Mouse (Mus musculus) forebrain, embryonic 12.5 days (tissue): ENCODE measurements at regions not wholly inside any gene's neighbourhood (a gene's known extent, or its start where the extent isn't known, plus 50 kb on each side); places are given as distances from the start of the nearest gene placed in this dataset.

Experiments
- ATAC-seq: fragments of 200-750 bp; cut with Nextera tagmentation; 2 replicates; pipeline ENCODE4 v1.8.0; 2017; ENCODE audit warnings: moderate TSS enrichment; ENCODE audit not compliant: low FRiP score
- H3K27ac ChIP-seq: fragments of 300-500 bp; sonication (generic); 2 replicates; pipeline ENCODE4 v1.5.1; 2016; ENCODE audit warnings: mild to moderate bottlenecking
- H3K27me3 ChIP-seq: fragments of 300-500 bp; sonication (generic); 2 replicates; pipeline ENCODE4 v1.6.1; 2016; ENCODE audit warnings: mild to moderate bottlenecking
- H3K36me3 ChIP-seq: fragments of 300-500 bp; sonication (generic); replicated peaks from 2 replicates; pipeline ENCODE4 v1.6.1; 2016; ENCODE audit warnings: mild to moderate bottlenecking
- H3K4me1 ChIP-seq: fragments of 300-500 bp; sonication (generic); 2 replicates; pipeline ENCODE4 v1.6.1; 2016
- H3K4me2 ChIP-seq: fragments of 300-500 bp; sonication (generic); 2 replicates; pipeline ENCODE4 v1.6.1; 2016; ENCODE audit warnings: mild to moderate bottlenecking, moderate library complexity
- H3K4me3 ChIP-seq: fragments of 300-500 bp; sonication (generic); replicated peaks from 2 replicates; pipeline ENCODE4 v1.5.1; 2016; ENCODE audit warnings: mild to moderate bottlenecking
- H3K9ac ChIP-seq: fragments of 300-500 bp; sonication (generic); 2 replicates; pipeline ENCODE4 v1.6.1; 2016; ENCODE audit warnings: mild to moderate bottlenecking
- H3K9me3 ChIP-seq: fragments of 300-500 bp; sonication (generic); 2 replicates; pipeline ENCODE4 v1.6.1; 2016
- WGBS: fragments of 180-500 bp; shearing (Covaris S2); methylation state at CpG from one replicate; pipeline ENCODE4 v1.1.7; 2016; 5-methylcytosine and 5-hydroxymethylcytosine counted together

GRCm38 (mm10) chrX:12284741-12285140, 124.6 kb upstream of the Bcor start:
- Histone ChIP-seq H3K4me3 (no peak overlapping the region), H3K36me3 (no peaks in the 10 kb centered on the region), H3K9ac (no peak overlapping the region), H3K9me3 (no peaks in the 10 kb centered on the region), H3K4me1 (peaks cover 4% of the 10 kb centered on the region; the same call in 1 of the 2 replicates), H3K27ac (no peak overlapping the region), H3K4me2 (no peak overlapping the region), H3K27me3 (peaks cover 27% of the 10 kb centered on the region)
- 77% methylated on average over 4 of the region's 4 CpGs for WGBS
- ATAC-seq = no peak

GRCm38 (mm10) chrX:12285141-12285540, 125.0 kb upstream of the Bcor start:
- ATAC-seq = no peak
- Histone ChIP-seq H3K27ac (no peak overlapping the region), H3K9ac (no peak overlapping the region), H3K4me1 (peaks cover 4% of the 10 kb centered on the region; the same call in 1 of the 2 replicates), H3K4me2 (no peak overlapping the region), H3K9me3 (no peaks in the 10 kb centered on the region), H3K27me3 (peaks cover 27% of the 10 kb centered on the region), H3K4me3 (no peak overlapping the region), H3K36me3 (no peaks in the 10 kb centered on the region)
- WGBS = 59% methylated on average over 5 of the region's 5 CpGs

GRCm38 (mm10) chrX:12285976-12286909, 126.1 kb upstream of the Bcor start:
- Histone ChIP-seq H3K4me1 (peaks cover 4% of the 10 kb centered on the region; the same call in 1 of the 2 replicates), H3K27ac (no peak overlapping the region), H3K36me3 (no peaks in the 10 kb centered on the region), H3K9ac (no peak overlapping the region), H3K27me3 (peaks cover 31% of the 10 kb centered on the region), H3K4me2 (no peak overlapping the region), H3K4me3 (no peak overlapping the region), H3K9me3 (no peaks in the 10 kb centered on the region)
- no peak for ATAC-seq
- WGBS = 27% methylated on average over 24 of the region's 24 CpGs

- 13% methylated on average over 17 of the region's 18 CpGs for WGBS
- no peak overlapping the region for H3K4me2 ChIP-seq
- no peaks in the 10 kb centered on the region for H3K36me3 ChIP-seq
- H3K27ac ChIP-seq = no peak overlapping the region
- no peak overlapping the region for H3K9ac ChIP-seq
- H3K4me1 ChIP-seq = peaks cover 4% of the 10 kb centered on the region; the same call in 1 of the 2 replicates
- H3K9me3 ChIP-seq = no peaks in the 10 kb centered on the region
- ATAC-seq = no peak
- peaks cover 31% of the 10 kb centered on the region for H3K27me3 ChIP-seq
- no peak overlapping the region for H3K4me3 ChIP-seq
Measured at GRCm38 (mm10) chrX:12286910-12287522, 126.9 kb upstream of the Bcor start.

- Histone ChIP-seq H3K4me2 (no peak overlapping the region; the same call in 1 of the 2 replicates), H3K9ac (no peak overlapping the region), H3K27ac (no peak overlapping the region), H3K4me1 (peaks cover 4% of the 10 kb centered on the region; the same call in 1 of the 2 replicates), H3K27me3 (peaks cover 31% of the 10 kb centered on the region), H3K4me3 (no peak overlapping the region), H3K36me3 (no peaks in the 10 kb centered on the region), H3K9me3 (no peaks in the 10 kb centered on the region)
- WGBS = 16% methylated on average over 16 of the region's 17 CpGs
- no peak; the same call in 1 of the 2 replicates for ATAC-seq
Measured at GRCm38 (mm10) chrX:12287656-12288561, 127.8 kb upstream of the Bcor start.

- no peak overlapping the region for H3K9ac ChIP-seq
- no peak overlapping the region for H3K4me2 ChIP-seq
- H3K27me3 ChIP-seq = peaks cover 31% of the 10 kb centered on the region
- WGBS = 32% methylated on average over 4 of the region's 5 CpGs
- no peak overlapping the region for H3K4me3 ChIP-seq
- no peak overlapping the region for H3K27ac ChIP-seq
- H3K9me3 ChIP-seq = no peaks in the 10 kb centered on the region
- no peak for ATAC-seq
- peaks cover 4% of the 10 kb centered on the region; the same call in 1 of the 2 replicates for H3K4me1 ChIP-seq
- no peaks in the 10 kb centered on the region for H3K36me3 ChIP-seq
Measured at GRCm38 (mm10) chrX:12288562-12289117, 128.5 kb upstream of the Bcor start.

GRCm38 (mm10) chrX:12293146-12293545, 133.0 kb upstream of the Bcor start:
- H3K27ac ChIP-seq = no peak overlapping the region
- H3K9me3 ChIP-seq = no peaks in the 10 kb centered on the region
- H3K4me3 ChIP-seq = no peak overlapping the region
- 13% methylated on average over 2 of the region's 2 CpGs for WGBS
- H3K4me2 ChIP-seq = no peak overlapping the region
- no peak for ATAC-seq
- peaks cover 8% of the 10 kb centered on the region; the same call in 1 of the 2 replicates for H3K4me1 ChIP-seq
- H3K9ac ChIP-seq = no peak overlapping the region
- peaks cover 11% of the 10 kb centered on the region for H3K27me3 ChIP-seq
- no peaks in the 10 kb centered on the region for H3K36me3 ChIP-seq

GRCm38 (mm10) chrX:12294452-12294851, 134.3 kb upstream of the Bcor start:
- Histone ChIP-seq H3K27ac (no peak overlapping the region), H3K4me3 (no peak overlapping the region), H3K36me3 (no peaks in the 10 kb centered on the region), H3K4me2 (no peak overlapping the region), H3K4me1 (0 out of 2 replicates have a peak, but pooled peaks cover 5% of the 10 kb centered on the region), H3K27me3 (peaks cover 8% of the 10 kb centered on the region), H3K9me3 (no peaks in the 10 kb centered on the region), H3K9ac (no peak overlapping the region)
- ATAC-seq = no peak
- WGBS = 58% methylated on average over 4 of the region's 9 CpGs

- no peak overlapping the region for H3K27ac ChIP-seq
- no peak overlapping the region for H3K4me3 ChIP-seq
- WGBS = 34% methylated on average over 6 of the region's 6 CpGs
- 0 out of 2 replicates have a peak, but pooled peaks cover 5% of the 10 kb centered on the region for H3K4me1 ChIP-seq
- no peak overlapping the region for H3K9ac ChIP-seq
- peaks cover 11% of the 10 kb centered on the region for H3K27me3 ChIP-seq
- H3K4me2 ChIP-seq = no peak overlapping the region
- no peaks in the 10 kb centered on the region for H3K36me3 ChIP-seq
- no peak for ATAC-seq
- no peaks in the 10 kb centered on the region for H3K9me3 ChIP-seq
Measured at GRCm38 (mm10) chrX:12294941-12295340, 134.8 kb upstream of the Bcor start.

GRCm38 (mm10) chrX:12296264-12297053, 136.3 kb upstream of the Bcor start:
- H3K36me3 ChIP-seq = no peaks in the 10 kb centered on the region
- no peak overlapping the region for H3K4me2 ChIP-seq
- H3K4me3 ChIP-seq = no peak overlapping the region
- ATAC-seq = no peak
- no peaks in the 10 kb centered on the region for H3K9me3 ChIP-seq
- WGBS = 77% methylated on average over 9 of the region's 9 CpGs
- no peak overlapping the region for H3K9ac ChIP-seq
- H3K27me3 ChIP-seq = peaks cover 7% of the 10 kb centered on the region; the same call in 1 of the 2 replicates
- no peak overlapping the region for H3K27ac ChIP-seq
- H3K4me1 ChIP-seq = 0 out of 2 replicates have a peak, but pooled peaks cover 5% of the 10 kb centered on the region

- no peak overlapping the region for H3K9ac ChIP-seq
- no peak overlapping the region for H3K4me3 ChIP-seq
- H3K36me3 ChIP-seq = no peaks in the 10 kb centered on the region
- H3K27ac ChIP-seq = no peak overlapping the region
- ATAC-seq = no peak
- H3K9me3 ChIP-seq = no peaks in the 10 kb centered on the region
- no peak overlapping the region for H3K4me2 ChIP-seq
- peaks cover 10% of the 10 kb centered on the region; the same call in 1 of the 2 replicates for H3K27me3 ChIP-seq
- WGBS = 86% methylated on average over 5 of the region's 5 CpGs
- 0 out of 2 replicates have a peak, but pooled peaks cover 5% of the 10 kb centered on the region for H3K4me1 ChIP-seq
Measured at GRCm38 (mm10) chrX:12298609-12299008, 138.5 kb upstream of the Bcor start.
